Mouse (Mus musculus): Measurements from ENCODE around the gene Pop5. TPM values are rescaled to one million over a fixed set of nuclear protein-coding genes. Genes with fewer than 3 reads are reported as not detected.
A peak's percentile ranks its signal among the peaks of the same experiment; 100 is the strongest.

Gene Pop5
- total and polyA plus RNA-seq, 2 experiments from 2014 or later, result 41.1 to 57.9 TPM

GRCm38 (mm10) chr5:115238729-115239195, 3.1 kb downstream of the Pop5 start:
- DNase-seq (ENCODE audit: low spot score) (no peak), ATAC-seq (ENCODE audit: insufficient read depth, low read depth) (no peak)
- no peaks in the 10 kb centered on the region for H3K9me3 ChIP-seq (replicated peaks; ENCODE audit: control insufficient read depth, low read length)
- H3K4me1 ChIP-seq (ENCODE audit: control insufficient read depth, insufficient read depth), result 0 out of 2 replicates have a peak, but pooled peaks cover 6% of the 10 kb centered on the region
- peaks cover 40% of the 10 kb centered on the region for H3K36me3 ChIP-seq (replicated peaks; ENCODE audit: control insufficient read depth, insufficient read depth, low read length)
- H3K9ac ChIP-seq (replicated peaks; ENCODE audit: low read depth, low read length), result peak overlapping the region; percentile 63
- TF ChIP-seq EP300 (IDR thresholded peaks at IDR 0.05; ENCODE audit: low read depth), result no peak
- TF ChIP-seq CTCF (IDR thresholded peaks at IDR 0.05; ENCODE audit: low read depth), result no peak
- H3K4me2 ChIP-seq (ENCODE audit: low read depth, low read length), result peak overlapping the region; percentile 97
- WGBS, result 16% methylated on average over 11 of the region's 11 CpGs
- H3K27ac ChIP-seq (ENCODE audit: low read depth), result no peak overlapping the region
- H3K4me3 ChIP-seq (ENCODE audit: low read depth, low read length), result peak overlapping the region; percentile 79
- H3K27me3 ChIP-seq (ENCODE audit: control insufficient read depth, insufficient read depth, low read length), result no peaks in the 10 kb centered on the region

- Histone ChIP-seq H3K4me2 (ENCODE audit: low read depth, low read length) (no peak overlapping the region), H3K27ac (ENCODE audit: low read depth) (no peak overlapping the region), H3K4me3 (ENCODE audit: low read depth, low read length) (no peak overlapping the region), H3K36me3 (replicated peaks; ENCODE audit: control insufficient read depth, insufficient read depth, low read length) (peaks cover 54% of the 10 kb centered on the region), H3K9me3 (replicated peaks; ENCODE audit: control insufficient read depth, low read length) (no peaks in the 10 kb centered on the region), H3K27me3 (ENCODE audit: control insufficient read depth, insufficient read depth, low read length) (no peaks in the 10 kb centered on the region), H3K9ac (replicated peaks; ENCODE audit: low read depth, low read length) (no peak overlapping the region), H3K4me1 (ENCODE audit: control insufficient read depth, insufficient read depth) (0 out of 2 replicates have a peak, but pooled peaks cover 6% of the 10 kb centered on the region)
- no peak for TF ChIP-seq CTCF (IDR thresholded peaks at IDR 0.05; ENCODE audit: low read depth)
- TF ChIP-seq EP300 (IDR thresholded peaks at IDR 0.05; ENCODE audit: low read depth), result no peak
- DNase-seq (ENCODE audit: low spot score), result no peak
- WGBS, result 78% methylated on average over 11 of the region's 11 CpGs
- ATAC-seq (ENCODE audit: insufficient read depth, low read depth), result no peak
Observed at GRCm38 (mm10) chr5:115240191-115240590, 4.6 kb downstream of the Pop5 start.

- H3K4me3 ChIP-seq (ENCODE audit: low read depth, low read length), result no peak overlapping the region
- no peak overlapping the region for H3K27ac ChIP-seq (ENCODE audit: low read depth)
- no peak for ATAC-seq (ENCODE audit: insufficient read depth, low read depth)
- no peaks in the 10 kb centered on the region for H3K9me3 ChIP-seq (replicated peaks; ENCODE audit: control insufficient read depth, low read length)
- no peaks in the 10 kb centered on the region for H3K4me1 ChIP-seq (ENCODE audit: control insufficient read depth, insufficient read depth)
- H3K4me2 ChIP-seq (ENCODE audit: low read depth, low read length), result no peak overlapping the region
- no peak for DNase-seq (ENCODE audit: low spot score)
- H3K9ac ChIP-seq (replicated peaks; ENCODE audit: low read depth, low read length), result no peak overlapping the region
- no peak for TF ChIP-seq EP300 (IDR thresholded peaks at IDR 0.05; ENCODE audit: low read depth)
- no peak for TF ChIP-seq CTCF (IDR thresholded peaks at IDR 0.05; ENCODE audit: low read depth)
- 81% methylated on average over 1 of the region's 1 CpGs for WGBS
- H3K36me3 ChIP-seq (replicated peaks; ENCODE audit: control insufficient read depth, insufficient read depth, low read length), result peaks cover 67% of the 10 kb centered on the region
- no peaks in the 10 kb centered on the region for H3K27me3 ChIP-seq (ENCODE audit: control insufficient read depth, insufficient read depth, low read length)
Observed at GRCm38 (mm10) chr5:115255472-115255871, 19.8 kb downstream of the Pop5 start.

- no peak overlapping the region for H3K27ac ChIP-seq (ENCODE audit: low read depth)
- ATAC-seq (ENCODE audit: insufficient read depth, low read depth), result no peak
- H3K4me3 ChIP-seq (ENCODE audit: low read depth, low read length), result no peak overlapping the region
- no peaks in the 10 kb centered on the region for H3K4me1 ChIP-seq (ENCODE audit: control insufficient read depth, insufficient read depth)
- no peaks in the 10 kb centered on the region for H3K27me3 ChIP-seq (ENCODE audit: control insufficient read depth, insufficient read depth, low read length)
- no peak for TF ChIP-seq CTCF (IDR thresholded peaks at IDR 0.05; ENCODE audit: low read depth)
- TF ChIP-seq EP300 (IDR thresholded peaks at IDR 0.05; ENCODE audit: low read depth), result no peak
- no peak overlapping the region for H3K4me2 ChIP-seq (ENCODE audit: low read depth, low read length)
- H3K9ac ChIP-seq (replicated peaks; ENCODE audit: low read depth, low read length), result no peak overlapping the region
- 90% methylated on average over 10 of the region's 10 CpGs for WGBS
- no peak for DNase-seq (ENCODE audit: low spot score)
- H3K9me3 ChIP-seq (replicated peaks; ENCODE audit: control insufficient read depth, low read length), result no peaks in the 10 kb centered on the region
- peaks cover 53% of the 10 kb centered on the region for H3K36me3 ChIP-seq (replicated peaks; ENCODE audit: control insufficient read depth, insufficient read depth, low read length)
Observed at GRCm38 (mm10) chr5:115256909-115257546, 21.4 kb downstream of the Pop5 start.

- Histone ChIP-seq H3K9me3 (replicated peaks; ENCODE audit: control insufficient read depth, low read length) (no peaks in the 10 kb centered on the region), H3K4me3 (ENCODE audit: low read depth, low read length) (no peak overlapping the region), H3K4me1 (ENCODE audit: control insufficient read depth, insufficient read depth) (no peaks in the 10 kb centered on the region), H3K27ac (ENCODE audit: low read depth) (no peak overlapping the region), H3K27me3 (ENCODE audit: control insufficient read depth, insufficient read depth, low read length) (no peaks in the 10 kb centered on the region), H3K9ac (replicated peaks; ENCODE audit: low read depth, low read length) (no peak overlapping the region), H3K4me2 (ENCODE audit: low read depth, low read length) (no peak overlapping the region), H3K36me3 (replicated peaks; ENCODE audit: control insufficient read depth, insufficient read depth, low read length) (peaks cover 52% of the 10 kb centered on the region)
- TF ChIP-seq CTCF (IDR thresholded peaks at IDR 0.05; ENCODE audit: low read depth) (no peak), EP300 (IDR thresholded peaks at IDR 0.05; ENCODE audit: low read depth) (no peak)
- WGBS, result 74% methylated on average over 6 of the region's 6 CpGs
- DNase-seq (ENCODE audit: low spot score), result no peak
- no peak for ATAC-seq (ENCODE audit: insufficient read depth, low read depth)
Observed at GRCm38 (mm10) chr5:115260356-115260755, 24.7 kb downstream of the Pop5 start.

GRCm38 (mm10) chr5:115261141-115261540, 25.5 kb downstream of the Pop5 start:
- Histone ChIP-seq H3K27me3 (ENCODE audit: control insufficient read depth, insufficient read depth, low read length) (no peaks in the 10 kb centered on the region), H3K36me3 (replicated peaks; ENCODE audit: control insufficient read depth, insufficient read depth, low read length) (peaks cover 44% of the 10 kb centered on the region), H3K4me3 (ENCODE audit: low read depth, low read length) (no peak overlapping the region), H3K4me2 (ENCODE audit: low read depth, low read length) (no peak overlapping the region), H3K4me1 (ENCODE audit: control insufficient read depth, insufficient read depth) (0 out of 2 replicates have a peak, but pooled peaks cover 4% of the 10 kb centered on the region), H3K9ac (replicated peaks; ENCODE audit: low read depth, low read length) (no peak overlapping the region), H3K9me3 (replicated peaks; ENCODE audit: control insufficient read depth, low read length) (no peaks in the 10 kb centered on the region), H3K27ac (ENCODE audit: low read depth) (no peak overlapping the region)
- DNase-seq (ENCODE audit: low spot score) (no peak), ATAC-seq (ENCODE audit: insufficient read depth, low read depth) (no peak)
- WGBS, result 85% methylated on average over 8 of the region's 8 CpGs
- TF ChIP-seq CTCF (IDR thresholded peaks at IDR 0.05; ENCODE audit: low read depth) (no peak), EP300 (IDR thresholded peaks at IDR 0.05; ENCODE audit: low read depth) (no peak)

Data from heart, postnatal 0 days (tissue).